Mouse (Mus musculus): ENCODE data around the gene Gm10128.
"Not testable (repeated sequence)": the region's sequence is repeated elsewhere in the genome, so short reads cannot be mapped to it uniquely, and the experiment has no call there.

The Gm10128 gene

DNA sequence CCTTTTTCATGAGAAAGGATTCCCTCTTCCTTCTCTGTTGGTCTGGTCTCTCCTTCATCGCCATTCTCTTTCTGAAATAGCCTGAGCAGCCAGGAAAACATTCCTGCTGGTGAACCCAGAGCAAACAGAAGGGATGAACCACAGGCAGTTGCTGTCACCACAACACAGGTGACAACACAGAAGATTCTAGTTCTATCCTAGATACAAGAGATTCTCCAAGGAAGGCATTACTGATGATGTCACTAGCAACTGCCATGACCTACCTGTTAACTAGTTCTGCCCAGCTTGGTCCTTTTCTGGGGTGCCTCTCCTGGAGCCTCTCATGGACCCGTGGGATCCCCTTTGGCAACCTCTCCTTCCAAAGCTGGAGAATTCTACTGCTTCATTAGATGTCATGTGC lies at the start of gene Gm10128:
TSS of gene Gm10128 (minus strand) at position 101 of the 400 bp plus-strand sequence.
- DNase-seq (ENCODE audit: low spot score): not testable (repeated sequence)

- DNase-seq (ENCODE audit: low spot score): not testable (repeated sequence)
Observed at GRCm38 (mm10) chr14:7681170-7681569, 37.4 kb upstream of the Gm10128 start.

DNA sequence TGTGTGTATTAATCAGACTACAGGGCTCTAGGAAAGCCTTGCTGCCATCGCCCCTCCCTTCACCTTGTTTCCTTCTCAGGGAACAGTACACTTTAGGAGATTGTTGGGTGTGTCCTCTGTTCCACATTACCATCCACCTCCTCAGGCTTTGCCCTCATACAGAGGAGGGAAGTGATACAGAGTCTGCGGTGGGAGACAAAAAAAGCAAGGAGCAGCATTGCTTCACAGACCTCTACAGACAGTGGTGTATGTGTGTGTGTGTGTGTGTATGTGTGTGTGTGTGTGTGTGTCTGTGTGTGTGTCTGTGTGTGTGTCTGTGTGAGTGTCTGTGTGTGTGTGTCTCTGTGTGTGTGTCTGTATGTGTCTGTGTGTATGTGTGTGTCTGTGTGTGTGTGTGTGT lies 18.7 kb upstream of the Gm10128 start:
- not testable (repeated sequence) for DNase-seq (ENCODE audit: low spot score)

DNA sequence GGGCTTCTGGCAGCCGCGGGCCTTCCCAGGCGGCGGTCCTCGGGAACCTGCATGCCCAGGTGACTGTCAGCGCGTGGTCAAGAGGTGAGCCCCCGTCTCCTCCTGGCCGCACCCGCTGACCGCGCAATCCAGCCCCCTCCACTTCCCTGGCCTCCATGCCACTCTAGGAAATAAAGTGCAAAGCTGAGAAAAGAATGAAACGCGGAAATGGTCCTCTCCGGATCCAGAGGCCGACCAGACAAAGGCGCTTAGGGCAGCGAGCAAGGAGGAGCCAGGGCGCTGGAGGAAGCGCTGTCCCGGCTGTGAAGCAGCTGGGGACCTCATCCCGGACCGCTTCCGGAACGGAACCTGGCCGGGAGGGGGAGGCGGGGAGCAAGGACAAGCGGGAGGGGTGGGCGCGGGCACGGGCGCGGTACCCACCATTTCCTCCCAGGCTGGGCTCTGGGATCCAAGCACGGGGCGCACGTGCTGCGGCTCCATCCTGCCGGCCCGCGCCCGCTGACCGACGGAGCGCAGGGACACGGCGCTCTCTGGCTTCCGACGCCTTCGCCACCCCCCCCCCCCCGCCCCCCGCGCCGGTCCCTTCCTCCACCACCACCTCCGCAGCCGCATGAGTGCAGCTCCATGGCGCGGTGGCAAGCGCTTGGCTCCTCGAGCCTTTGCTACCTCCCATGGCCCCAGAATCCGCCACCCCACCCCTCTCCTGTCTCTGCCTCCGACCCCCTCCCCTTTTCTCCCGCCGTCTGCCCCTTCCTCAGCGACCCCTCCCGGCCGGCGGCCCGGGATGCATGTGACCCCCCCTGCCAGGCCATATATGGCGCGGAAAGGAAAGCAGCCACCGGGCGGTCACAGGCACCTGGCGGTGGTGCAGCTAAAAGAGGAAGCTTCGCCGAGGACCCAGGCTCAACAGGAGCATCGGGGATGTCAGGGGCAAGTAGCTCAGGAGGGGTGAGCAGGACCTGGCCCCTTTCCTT lies 14.6 kb upstream of the Gm10128 start:
- not testable (repeated sequence) for DNase-seq (ENCODE audit: low spot score)

GRCm38 (mm10) chr14:7657456-7657855 lies 13.7 kb upstream of the Gm10128 start:
- DNase-seq (ENCODE audit: low spot score): not testable (repeated sequence)

DNA sequence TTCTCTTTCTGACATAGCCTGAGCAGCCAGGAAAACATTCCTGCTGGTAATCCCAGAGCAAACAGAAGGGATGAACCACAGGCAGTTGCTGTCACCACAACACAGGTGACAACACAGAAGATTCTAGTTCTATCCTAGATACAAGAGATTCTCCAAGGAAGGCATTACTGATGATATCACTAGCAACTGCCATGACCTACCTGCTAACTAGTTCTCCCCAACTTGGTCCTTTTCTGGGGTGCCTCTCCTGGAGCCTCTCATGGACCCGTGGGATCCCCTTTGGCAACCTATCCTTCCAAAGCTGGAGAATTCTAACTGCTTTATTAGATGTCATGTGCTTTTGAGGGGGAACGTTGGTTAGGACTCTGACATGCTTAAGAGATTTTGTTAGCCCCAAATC lies 48.3 kb downstream of the Gm10128 start, which contains the start of gene Gm10338:
TSS of gene Gm10338 (minus strand) at position 101 of the 400 bp plus-strand sequence.
- DNase-seq (ENCODE audit: low spot score): not testable (repeated sequence)
